Mouse (Mus musculus) lung, postnatal 14 days (tissue): Measurements from ENCODE around the gene Gm21974.
"Not testable (repeated sequence)": the region's sequence is repeated elsewhere in the genome, so short reads cannot be mapped to it uniquely, and the experiment has no call there.

ENCODE experiments used
- DNase-seq: peaks from one replicate; pipeline ENCODE4 v3.0.0; 2021

Gm21974 gene

DNA sequence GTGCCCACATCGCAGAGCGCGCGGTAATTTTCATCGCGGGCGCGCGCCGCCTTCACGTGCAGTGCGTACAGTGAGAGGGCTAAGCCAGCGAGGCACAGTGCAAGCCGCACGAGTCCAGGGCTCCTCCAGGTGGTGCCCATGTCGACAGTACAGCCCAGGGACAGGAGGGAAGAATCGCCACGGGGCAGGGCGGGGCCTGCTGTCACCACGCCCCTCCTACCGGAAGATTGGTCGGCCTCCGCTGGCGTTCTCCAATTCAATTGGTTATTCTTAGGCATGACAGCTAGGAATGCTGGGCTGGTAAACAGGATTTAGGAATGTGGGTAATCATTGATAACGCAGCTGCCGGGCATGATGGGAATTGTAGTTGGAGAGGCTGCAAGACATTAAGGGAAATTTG lies at the start of gene Gm21974, which contains the start of gene Vkorc1:
Gene Gm21974, minus strand, starts transcription at position 13 of the 400 bp plus-strand sequence.
Gene Vkorc1, minus strand, starts transcription at position 176 of the 400 bp plus-strand sequence.
- peak; percentile 95 for DNase-seq

DNA sequence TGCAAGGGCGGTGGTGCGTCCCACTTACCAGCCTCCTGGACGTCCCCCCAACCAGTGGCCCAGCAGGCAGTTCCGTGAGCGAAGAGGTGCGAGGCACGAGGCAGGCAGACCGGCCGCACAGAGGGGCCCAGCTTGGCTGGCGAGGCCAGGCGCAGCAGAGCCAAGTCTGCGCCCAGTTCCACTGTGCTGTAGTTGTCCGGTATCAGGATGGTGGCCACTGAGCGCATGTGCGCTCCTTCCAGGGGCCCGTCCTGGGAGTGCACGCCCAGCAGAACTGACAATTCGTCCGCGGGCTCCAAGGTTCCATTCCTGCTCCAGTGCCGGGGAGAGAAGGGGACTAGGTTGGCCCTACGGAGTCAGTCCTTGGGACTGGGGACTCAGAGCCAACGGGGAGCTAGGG lies 49.4 kb upstream of the Gm21974 start:
- DNase-seq, result no peak

DNA sequence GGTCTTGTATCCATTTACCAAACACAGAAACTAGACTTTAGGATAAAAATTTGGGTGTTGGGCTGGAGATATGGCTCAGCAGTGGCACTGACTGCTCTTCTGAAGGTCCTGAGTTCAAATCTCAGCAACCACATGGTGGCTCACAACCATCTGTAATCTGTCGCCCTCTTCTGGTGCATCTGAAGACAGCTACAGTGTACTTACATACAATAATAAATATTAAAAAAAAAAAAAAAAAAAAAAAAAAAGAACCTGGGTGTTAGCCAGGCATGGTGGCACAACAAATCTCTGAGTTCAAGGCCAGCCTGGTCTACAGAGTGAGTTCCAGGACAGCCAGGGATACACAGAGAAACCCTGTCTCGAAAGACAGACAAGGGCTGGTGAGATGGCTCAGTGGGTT lies 46.8 kb upstream of the Gm21974 start:
- not testable (repeated sequence) for DNase-seq

DNA sequence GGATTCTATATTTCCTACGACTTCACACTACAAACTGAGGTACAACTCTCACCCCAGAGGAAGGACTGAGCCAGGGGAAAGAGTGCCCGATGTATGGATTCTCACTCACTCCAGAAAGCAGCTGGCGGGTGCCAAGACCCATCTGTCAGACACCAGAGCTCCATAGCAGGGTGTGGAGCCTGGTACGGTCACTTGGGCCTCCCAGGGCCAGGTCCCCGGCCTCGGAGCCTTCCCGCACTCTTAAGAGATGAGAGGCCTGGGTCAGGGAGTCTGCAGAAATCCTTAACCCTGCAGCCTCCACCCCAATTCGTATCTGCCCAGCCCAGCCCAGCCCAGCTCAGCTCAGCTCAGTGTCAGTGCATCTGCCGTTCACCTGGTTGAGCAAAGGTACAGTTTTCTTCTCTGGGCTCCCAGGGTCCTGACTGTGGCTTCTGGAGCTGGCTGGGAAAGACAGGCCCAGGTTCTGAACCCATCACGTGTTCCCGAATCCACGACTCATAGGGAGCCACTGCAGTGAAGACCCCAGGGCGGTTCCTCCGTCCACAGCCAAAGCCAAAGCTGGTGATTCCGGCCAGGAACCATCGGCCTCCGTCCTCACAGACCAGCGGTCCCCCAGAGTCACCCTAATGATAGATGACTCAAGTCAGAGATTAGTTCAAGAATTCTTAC lies 41.1 kb upstream of the Gm21974 start:
- no peak for DNase-seq

DNA sequence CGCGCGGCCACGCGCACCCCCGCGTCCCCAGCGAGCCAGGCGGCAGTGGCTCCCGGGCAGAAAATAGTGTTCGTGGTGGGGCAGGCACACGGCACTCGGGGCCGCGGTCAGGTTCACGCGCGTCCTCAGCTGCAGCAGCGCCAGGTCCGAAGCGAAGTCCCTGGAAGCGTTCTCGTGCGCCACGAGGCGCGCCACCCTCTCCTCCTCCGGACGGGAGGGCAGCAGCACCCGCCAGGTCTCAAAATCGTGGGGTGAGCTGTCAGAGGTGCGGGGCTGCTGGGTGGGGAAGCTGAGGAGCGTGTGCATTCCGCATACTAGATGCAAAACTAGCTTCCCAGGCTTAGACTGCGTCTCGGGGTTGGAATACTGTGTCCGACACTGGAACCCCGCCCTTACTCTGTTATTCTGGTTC lies 40.5 kb upstream of the Gm21974 start:
- DNase-seq, result no peak

DNA sequence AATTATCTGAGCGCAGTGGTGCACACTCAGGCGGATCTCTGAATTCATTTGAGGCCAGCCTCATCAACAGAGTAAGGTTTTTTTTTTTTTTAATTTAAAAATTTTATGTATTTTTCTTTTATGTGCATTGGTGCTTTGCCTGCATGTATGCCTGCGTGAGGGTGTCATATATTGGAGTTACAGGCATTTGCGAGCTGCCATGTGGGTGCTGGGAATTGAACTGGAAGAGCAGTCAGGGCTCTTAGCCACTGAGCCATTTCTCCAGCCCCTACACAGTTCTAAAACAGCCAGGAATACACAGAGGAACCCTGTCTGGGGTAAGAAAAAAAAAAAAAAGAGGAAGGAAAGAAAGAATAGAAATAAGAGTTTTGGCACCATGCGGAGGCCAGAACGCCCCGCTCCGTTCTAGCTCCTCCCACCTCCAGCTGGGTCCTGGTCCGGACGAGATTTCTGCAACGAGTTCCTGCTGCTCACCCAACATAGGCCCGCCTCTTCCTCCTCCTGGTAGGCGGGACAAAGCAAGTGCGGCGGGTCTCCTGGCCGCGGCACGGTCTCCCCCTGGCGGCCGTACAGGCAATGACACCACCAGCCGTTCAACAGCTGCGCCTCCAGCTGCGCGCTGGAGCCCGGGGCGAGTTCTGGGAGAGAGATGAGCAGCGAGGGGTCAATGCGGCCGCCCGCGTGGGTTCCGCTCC lies 39.9 kb upstream of the Gm21974 start:
- peak; percentile 97 for DNase-seq

DNA sequence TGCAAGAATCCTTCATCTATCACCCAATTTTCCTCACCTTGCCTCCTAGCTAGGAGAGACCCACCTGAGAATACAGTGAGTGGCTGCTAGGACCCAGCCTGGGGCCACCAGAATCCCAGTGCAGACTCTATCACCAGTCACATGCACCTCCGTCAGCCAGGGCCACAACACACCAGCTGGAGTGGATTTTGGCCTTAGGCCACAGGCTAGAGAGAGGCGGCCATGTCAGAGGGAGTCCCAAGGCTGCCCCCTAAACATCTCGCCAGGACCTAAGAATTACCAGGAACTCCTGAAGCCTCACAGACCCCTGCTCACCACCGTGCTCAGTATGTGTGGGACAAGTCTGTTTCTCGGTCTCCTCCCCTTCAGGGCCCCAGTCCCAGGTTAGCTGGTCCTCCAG lies 38.8 kb upstream of the Gm21974 start:
- DNase-seq, result no peak

DNA sequence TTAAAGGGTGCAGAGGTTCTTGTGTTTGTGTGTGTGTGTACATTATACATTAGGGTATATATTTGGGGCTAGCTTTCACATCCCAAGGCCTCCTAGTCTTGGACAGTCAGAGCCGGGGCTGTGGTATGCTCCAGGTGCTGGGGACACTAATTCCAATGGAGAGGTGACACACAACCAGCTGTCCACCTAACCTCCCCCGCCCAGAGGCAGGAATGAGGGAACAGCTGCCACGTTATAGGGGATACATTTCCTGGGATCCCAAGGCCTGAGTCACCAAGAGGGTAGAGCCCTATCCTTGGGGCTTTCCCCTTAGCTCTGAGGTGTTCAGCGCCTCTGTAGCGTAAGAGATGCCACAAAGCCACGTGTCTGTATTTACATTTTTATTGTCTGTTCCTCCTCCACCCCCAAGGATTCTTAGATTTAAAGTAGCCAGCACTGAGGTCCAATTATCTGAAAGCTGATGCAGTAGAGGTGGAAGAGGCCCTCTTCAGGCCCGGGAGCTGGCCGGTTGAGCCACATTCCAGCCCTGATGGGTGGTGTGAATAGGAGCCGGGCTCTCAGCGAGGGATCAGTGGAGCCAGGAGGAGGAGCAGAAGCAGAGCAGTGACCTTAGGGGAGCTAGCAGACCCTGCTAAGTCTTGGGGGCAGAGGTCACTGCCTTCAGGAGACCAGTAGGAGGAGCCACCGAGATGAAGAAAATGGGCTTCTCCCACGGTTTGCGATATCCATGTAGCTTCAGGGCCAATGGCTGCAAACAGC lies 37.2 kb upstream of the Gm21974 start:
- DNase-seq, result peak; percentile 63

DNA sequence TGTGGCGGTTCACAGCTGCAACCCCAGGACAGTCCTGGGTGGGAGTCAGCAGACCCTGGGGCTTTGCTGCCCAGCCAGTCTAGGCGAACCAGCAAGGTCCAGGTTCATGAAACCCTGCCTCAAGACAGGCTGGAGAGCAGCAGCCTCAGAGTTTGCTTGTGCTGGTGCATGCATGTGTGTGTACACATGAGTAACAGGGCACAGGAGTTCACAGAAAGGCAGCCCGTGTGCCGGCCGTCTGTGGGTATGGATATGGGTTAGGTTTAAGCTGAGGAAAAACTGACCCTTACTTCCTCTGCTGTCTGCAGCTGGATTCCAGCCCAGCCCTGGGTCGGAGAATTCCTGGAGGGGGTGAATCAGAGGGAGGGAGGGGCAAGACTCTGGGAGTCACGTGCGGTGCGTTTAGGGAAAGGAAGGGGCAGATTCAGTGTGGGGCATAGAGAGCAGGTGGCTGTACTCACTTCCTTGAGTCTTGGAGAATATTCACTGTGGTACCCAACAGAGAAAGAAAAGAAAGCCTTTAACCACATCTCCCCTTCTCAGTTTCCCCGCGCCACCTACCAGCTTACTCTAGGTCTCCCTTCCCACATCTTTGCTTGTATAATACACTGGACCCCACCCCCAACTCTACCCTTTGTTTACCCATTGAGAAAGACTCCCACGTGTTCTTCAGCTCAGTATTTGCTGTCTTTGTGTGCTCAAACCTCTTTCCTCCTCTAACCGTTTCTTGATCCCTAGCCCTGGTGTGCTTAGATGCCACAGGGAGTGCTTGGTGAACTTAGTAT lies 36.3 kb upstream of the Gm21974 start:
- peak; percentile 63 for DNase-seq

DNA sequence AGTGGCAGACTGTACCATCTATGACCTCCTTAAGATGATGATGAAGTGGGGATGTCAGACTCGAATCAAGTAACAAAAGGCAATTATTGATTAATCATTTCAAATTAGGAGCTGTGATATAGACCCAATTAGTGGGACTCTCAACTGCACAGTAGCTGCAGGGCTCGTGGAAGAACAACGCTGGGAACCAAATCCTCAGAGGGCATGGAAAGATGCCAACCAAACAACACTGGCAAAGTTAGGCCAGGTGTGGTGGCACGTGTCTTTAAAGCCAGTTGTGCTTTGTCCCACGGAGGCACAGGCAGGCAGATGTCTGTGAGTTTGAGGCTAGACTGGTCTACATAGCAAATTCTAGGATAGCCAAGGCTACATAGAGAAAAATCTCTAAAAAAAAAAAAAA lies 35.4 kb upstream of the Gm21974 start:
- DNase-seq, result no peak

DNA sequence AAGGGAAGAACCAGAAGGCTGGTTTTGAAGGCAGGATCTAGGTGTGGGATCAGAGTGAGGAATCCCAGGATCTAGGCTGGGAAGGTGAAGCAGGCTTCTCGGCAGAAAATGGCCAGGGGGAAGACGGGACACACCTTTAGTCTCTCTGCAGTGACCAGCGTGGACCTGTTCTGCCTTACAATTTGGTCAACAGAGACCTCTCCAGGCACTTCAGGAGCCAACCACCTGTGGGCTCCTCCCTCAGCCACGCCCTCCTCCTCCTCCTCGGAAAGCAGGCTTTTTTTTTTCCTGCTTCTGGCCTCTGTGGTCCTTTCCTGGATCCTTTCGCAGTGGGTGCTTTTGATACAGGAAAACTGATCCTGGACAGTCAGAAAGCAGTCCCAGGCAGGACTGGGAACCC lies 34.7 kb upstream of the Gm21974 start, which contains the start of gene Prss8:
Gene Prss8, minus strand, starts transcription at position 182 of the 400 bp plus-strand sequence.
- peak; percentile 74 for DNase-seq

DNA sequence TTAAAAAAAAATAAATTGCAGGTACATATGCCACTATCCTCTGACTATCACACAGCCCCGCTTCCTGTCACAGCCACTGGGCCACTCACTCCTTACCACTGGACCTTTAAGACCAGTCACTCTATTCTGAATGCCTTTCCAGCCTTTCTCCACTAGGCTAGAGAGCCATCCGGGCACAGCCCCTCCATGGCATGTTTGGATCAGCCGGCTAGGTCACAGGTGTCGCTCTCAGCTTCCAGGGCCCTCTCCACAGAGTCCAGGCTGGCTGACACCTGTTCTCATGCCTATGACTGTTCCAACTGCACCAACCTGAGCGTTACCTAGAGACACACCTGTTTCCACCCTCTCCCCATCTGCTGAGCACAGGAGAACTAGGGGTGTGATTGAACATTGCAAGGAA lies 33.3 kb upstream of the Gm21974 start:
- no peak for DNase-seq

DNA sequence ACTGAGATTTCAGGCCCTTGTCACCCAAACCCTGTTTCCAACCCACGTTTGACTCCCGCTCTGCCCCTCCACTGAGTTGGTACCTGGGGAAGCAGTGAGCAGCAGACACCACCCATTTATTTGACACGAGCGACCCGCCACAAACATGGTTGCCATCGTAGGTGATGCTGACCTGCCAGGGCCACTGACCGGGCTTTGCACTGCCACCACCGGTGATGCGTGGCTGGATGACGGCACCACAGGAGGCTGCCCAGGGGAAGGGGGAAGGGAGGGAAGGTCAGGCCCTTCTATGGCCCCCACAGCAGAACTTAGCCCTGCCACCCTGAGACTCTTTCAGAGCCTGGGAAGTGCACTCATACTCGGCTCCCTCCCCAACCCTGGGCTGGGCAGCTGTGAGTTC lies 32.5 kb upstream of the Gm21974 start:
- no peak for DNase-seq

DNA sequence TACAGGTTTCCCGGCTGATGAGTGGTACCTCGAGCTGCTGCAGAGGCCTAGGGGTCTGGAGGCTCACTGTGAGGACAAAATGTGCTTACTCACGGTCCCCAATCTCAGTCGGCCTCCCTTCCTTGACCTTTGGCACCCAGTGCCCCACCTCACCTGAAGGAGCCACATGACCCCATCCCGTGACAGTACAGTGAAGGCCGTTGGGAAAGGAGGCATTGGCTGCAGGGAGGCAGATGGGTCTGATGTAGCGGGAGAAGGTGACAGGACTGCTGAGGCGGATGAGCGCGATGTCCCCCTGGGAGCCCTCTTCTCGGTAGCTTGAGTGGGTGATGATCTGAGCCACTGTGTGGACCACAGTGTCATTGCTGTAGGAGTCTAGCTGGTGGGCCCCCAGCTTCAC lies 31.6 kb upstream of the Gm21974 start:
- DNase-seq, result no peak

DNA sequence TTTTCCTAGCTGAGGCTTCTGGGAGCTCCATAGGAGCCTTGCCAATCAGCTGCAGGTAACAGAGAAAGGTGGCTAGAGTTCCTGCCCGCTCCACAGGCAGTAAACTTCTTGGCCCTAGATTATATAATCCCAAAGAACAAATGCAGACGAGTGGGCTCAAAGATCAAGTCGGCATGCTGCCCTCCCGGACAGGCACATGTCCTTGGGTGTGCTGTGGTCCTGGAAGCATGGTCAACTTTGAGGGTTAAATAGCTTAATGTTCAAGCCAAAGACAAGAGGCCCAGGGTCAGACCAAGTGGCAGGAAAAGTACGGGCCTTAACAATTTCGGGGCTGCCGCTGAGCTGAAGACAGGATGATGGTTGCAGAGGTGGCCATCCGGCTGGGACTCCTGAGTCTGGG lies 30.8 kb upstream of the Gm21974 start:
- DNase-seq, result no peak

DNA sequence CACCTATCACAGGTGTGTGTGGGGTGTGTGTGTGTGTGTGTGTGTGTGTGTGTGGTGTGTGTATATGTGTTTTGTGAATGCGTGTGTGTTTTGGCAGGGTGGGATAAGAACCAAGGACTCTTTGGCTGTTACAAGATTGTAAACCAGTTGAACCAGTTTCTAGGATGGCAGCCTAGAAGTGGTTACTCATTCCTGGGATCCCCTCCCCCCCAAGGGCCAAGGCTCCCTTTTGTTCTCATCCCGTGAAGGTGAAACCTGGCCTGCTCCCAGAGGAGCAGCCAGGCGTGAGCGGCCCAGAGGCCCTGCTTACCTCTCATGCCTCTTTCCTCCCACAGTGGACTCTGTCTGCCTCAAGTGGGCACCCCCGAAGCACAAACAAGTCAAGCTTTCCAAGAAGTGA lies 30.0 kb upstream of the Gm21974 start:
- DNase-seq, result peak; percentile 66

DNA sequence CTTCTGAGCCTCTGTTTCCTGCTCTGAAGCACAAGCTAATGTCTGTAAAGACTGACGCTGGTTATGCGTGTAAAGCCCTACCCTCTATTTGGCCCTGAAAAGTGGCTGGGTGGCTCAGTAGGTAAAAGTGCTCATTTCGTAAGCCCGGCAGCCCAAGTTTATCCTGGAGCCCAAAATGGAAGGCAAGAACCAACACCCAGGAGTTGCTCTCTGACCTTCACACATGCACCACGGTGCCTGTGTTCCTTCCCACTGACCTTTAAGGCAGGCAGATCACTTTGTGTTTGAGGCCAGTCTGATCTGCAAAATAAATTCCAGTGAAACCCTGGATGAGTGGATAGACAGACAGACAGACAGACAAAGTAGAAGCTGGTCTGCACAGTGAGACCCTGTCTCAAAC lies 28.5 kb upstream of the Gm21974 start:
- no peak for DNase-seq

DNA sequence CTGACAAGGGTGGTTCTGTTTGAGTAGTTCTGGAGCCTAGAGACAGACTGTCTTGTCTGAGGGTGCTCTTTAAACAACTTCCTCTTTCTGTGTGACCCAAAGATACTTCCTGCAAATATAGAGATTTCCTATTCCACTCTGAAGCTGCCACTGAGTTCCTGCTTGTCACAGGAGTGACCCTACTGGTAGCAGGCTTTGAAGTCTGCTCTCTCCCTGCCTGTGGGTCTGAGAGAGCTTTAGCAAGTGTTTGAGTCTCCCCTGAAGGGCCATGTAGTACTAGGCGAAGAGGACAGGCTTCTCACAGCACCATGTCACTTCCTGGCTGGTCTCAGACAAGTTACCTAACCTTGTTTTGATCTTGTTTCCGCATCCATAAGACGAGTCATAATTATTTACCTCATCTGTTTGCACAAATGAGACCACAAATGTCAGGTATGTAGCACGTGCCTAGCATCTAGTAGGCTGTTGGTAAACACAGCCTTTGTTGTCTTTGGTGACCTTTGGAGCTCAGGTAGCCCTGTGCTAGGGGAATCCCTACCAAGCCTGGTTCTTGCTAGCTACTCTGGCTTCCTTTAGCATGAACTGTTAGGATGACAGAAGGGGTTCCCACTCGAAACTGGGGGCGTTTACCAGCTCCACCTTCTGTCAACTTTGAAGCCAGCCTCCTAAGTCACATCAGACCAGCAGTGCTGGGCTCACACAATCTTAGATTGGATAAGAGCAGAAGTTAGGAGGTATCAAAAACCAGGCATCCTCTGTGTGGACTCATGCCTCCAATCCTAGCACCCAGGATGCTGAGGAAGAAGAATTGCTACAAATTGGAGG lies 27.4 kb upstream of the Gm21974 start:
- DNase-seq, result no peak

DNA sequence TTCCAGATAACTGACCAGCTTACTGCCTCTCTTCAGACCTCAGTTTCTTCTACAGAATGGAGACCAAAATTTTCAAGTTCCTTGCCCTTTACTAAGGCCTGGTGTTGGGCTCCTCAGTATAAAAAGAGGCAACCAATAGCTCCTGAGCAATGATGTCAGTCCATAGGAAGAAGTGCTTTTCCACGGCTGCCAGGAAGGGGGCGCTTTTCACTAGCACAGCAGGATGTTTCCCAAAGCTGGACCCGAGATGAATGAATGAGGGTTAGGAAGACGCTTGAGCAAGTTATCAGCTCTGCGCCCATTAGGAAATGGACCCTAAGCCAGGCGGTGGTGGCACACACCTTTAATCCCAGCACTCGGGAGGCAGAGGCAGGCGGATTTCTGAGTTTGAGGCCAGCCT lies 26.3 kb upstream of the Gm21974 start:
- peak; percentile 45 for DNase-seq

DNA sequence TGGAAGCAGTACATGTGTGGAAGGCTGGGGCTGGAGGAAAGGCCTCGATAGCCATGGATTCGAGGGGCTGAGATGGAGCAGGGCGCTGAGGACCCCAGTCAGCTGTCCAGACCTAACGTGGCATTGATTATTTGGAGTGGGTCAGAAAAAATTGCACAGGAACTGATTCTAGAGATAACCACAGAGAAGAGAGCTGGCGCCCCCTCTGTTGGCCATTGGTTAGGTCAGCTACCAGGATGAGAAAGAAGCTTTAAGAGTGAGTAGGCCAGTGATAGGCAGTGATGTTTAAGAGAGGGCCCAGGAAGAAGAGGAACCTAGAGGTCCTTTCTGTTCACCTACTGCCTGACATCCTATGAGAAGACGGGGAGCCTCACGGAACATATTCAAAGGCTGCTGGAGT lies 24.0 kb upstream of the Gm21974 start:
- DNase-seq, result peak; percentile 43

DNA sequence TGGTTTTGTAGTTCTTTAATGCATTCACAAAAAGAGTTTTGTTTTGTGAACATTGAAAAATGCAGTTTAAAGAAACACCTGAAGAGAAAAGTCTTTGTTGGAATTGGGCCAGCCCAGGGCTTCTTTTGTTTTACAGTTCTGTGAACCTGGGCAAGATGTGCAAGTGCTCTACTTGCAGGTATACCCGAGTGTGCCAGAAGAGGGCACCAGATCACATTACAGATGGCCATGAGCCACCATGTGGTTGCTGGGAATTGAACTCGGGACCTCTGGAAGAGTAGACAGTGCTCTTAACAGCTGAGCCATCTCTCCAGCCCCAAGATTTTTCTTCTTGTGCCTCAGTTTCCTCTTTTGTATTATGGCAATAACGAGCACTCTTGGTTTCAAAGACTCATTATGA lies 22.9 kb upstream of the Gm21974 start:
- DNase-seq, result peak; percentile 74

DNA sequence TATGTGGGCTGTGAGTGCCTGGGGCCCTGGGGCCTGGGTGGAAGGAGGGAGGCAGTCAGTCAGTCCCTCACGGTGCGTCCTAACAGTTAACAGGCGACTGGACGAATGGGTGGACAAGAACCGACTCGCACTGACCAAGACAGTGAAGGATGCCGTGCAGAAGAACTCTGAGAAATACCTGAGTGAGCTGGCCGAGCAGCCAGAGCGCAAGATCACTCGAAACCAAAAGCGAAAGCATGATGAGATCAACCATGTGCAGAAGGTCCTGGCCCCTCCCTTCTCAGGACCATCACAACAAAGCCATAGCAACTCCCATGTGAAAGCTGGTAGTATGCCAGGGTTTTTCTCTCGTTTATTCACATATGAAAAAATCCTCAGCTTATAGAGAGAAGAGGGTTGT lies 20.0 kb upstream of the Gm21974 start:
- no peak for DNase-seq
